In the genomic region with DNA sequence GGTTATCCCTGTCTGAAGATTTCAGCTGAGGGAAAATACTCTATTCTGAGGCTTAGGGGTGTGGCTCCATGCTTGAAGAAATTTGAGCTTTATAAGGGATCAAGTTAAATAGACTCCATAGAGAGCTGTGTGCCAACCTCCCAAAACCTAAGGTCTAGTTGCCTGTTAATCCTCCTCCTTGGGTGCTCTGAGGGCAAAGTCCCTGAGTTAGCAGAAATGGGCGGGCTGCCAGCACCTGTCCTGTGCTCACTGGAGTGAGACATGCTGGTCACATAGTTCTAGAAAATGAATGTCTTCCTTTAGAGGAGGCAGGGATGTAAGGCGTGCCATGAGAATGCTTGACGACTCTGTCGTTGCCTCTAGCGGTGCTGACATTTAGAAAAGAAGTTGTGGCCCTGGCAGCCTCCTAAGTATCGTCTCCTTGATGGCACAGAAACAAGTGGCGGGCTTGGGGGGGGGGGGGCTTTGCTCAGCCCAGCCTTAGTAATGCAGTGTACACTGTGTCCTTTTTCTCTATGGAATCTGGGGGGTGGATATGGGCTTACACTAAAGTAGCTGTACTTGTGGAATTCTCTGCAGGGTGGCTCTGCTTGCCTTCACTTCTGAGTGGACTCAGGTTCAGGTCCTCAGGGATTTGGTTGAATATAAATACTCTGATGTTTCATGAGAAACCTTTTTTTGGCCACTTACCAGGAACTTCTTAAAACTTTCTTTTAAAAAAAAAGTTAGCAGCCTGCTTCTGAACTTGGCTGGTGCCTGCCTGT, we compare ENCODE assay signal across 1 mouse cellular context.
TF ChIP-seq lines count a peak whose summit lies in the region.

No protein-coding gene starts in this region.

TF ChIP-seq in CH12.LX, 34 proteins besides CTCF, POLR2A, EP300 and RAD21:
- TF ChIP-seq POLR2AphosphoS2 (IDR thresholded peaks at IDR 0.05; ENCODE audit: low read depth, low read length) (no peak), MXI1 (IDR thresholded peaks at IDR 0.05; ENCODE audit: low read depth, low read length) (0 out of 2 replicates have a peak, but pooled peaks have one; percentile 31), ZC3H11A (IDR thresholded peaks at IDR 0.05; ENCODE audit: low read depth, low read length) (no peak), BHLHE40 (IDR thresholded peaks at IDR 0.05; ENCODE audit: low read depth, low read length) (no peak), JUND (conservative IDR thresholded peaks at IDR 0.05; ENCODE audit: low read depth, low read length) (no peak), MYC (IDR thresholded peaks at IDR 0.05; ENCODE audit: low read depth, low read length) (no peak)
